Mouse (Mus musculus) ES-Bruce4 (cell line): ENCODE measurements around the gene Adk. TPM values are rescaled to one million over a fixed set of nuclear protein-coding genes. Genes with fewer than 3 reads are reported as not detected.

ENCODE experiments used
- H3K27ac ChIP-seq: 2 replicates; pipeline ENCODE4 v1.5.1; 2012; ENCODE audit warnings: low read length, inconsistent platforms; ENCODE audit not compliant: insufficient read depth
- H3K27me3 ChIP-seq: 2 replicates; pipeline ENCODE4 v1.6.1; 2012; ENCODE audit warnings: mild to moderate bottlenecking, low read length, inconsistent platforms; ENCODE audit not compliant: control insufficient read depth, poor library complexity, insufficient read depth, severe bottlenecking
- H3K36me3 ChIP-seq: 2 replicates; pipeline ENCODE4 v1.6.1; 2012; ENCODE audit warnings: inconsistent platforms, mild to moderate bottlenecking, low read length, moderate library complexity; ENCODE audit not compliant: control insufficient read depth, poor library complexity, insufficient read depth, severe bottlenecking
- H3K4me1 ChIP-seq: one replicate; pipeline ENCODE4 v1.8.1; 2011; ENCODE audit warnings: low read length; ENCODE audit not compliant: control insufficient read depth, insufficient read depth
- H3K4me3 ChIP-seq: 2 replicates; pipeline ENCODE4 v1.5.1; 2011; ENCODE audit warnings: low read depth, mild to moderate bottlenecking, low read length
- H3K9ac ChIP-seq: 2 replicates; pipeline ENCODE4 v1.6.1; 2012; ENCODE audit warnings: low read depth, mild to moderate bottlenecking, inconsistent platforms; ENCODE audit not compliant: poor library complexity, severe bottlenecking
- H3K9me3 ChIP-seq: replicated peaks from 2 replicates; pipeline ENCODE4 v1.6.1; 2012; ENCODE audit warnings: mild to moderate bottlenecking, low read length, inconsistent platforms; ENCODE audit not compliant: control insufficient read depth, poor library complexity, insufficient read depth, severe bottlenecking
- CTCF ChIP-seq: IDR thresholded peaks from one replicate; pipeline ENCODE4 v1.8.1; 2011; ENCODE audit warnings: low read depth, low read length
- EP300 ChIP-seq: IDR thresholded peaks from 2 replicates; pipeline ENCODE4 v1.6.1; 2011; ENCODE audit warnings: low read depth, low read length; ENCODE audit not compliant: insufficient read depth
- POLR2A ChIP-seq: IDR thresholded peaks from one replicate; pipeline ENCODE4 v1.8.1; 2011; ENCODE audit warnings: low read length; ENCODE audit not compliant: insufficient read depth
- polyA plus RNA-seq: library from polyadenylated mRNA; stranded (reverse); fragments of >200 nt; gene quantifications from 2 replicates; pipeline ENCODE4 v1.2.4, GENCODE M21; 2011; ENCODE audit warnings: low read depth; ENCODE audit not compliant: missing spikeins, insufficient read depth, insufficient read length

Gene Adk
- polyA plus RNA-seq, 1 experiment = 110 TPM

DNA sequence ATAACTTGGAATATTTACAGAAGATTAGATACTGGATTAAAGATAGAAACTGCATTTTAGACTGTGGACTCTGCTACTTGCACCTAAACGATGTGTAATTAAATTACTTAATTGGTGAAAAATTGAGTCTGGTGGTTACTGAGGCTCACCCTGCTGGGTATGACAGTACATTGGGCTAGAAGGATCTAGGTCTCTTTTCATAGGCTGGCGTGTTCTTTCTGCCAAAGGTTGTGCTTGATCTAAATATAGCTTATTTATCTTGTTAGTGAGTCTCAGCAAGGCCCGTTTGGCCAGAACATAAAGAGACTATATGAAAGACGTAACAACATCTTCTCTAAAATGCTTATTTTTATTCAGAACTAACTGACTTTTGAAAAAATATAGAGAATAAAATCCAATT lies 65.7 kb downstream of the Adk start:
- H3K27me3 ChIP-seq = no peaks in the 10 kb centered on the region
- H3K36me3 ChIP-seq = no peaks in the 10 kb centered on the region

DNA sequence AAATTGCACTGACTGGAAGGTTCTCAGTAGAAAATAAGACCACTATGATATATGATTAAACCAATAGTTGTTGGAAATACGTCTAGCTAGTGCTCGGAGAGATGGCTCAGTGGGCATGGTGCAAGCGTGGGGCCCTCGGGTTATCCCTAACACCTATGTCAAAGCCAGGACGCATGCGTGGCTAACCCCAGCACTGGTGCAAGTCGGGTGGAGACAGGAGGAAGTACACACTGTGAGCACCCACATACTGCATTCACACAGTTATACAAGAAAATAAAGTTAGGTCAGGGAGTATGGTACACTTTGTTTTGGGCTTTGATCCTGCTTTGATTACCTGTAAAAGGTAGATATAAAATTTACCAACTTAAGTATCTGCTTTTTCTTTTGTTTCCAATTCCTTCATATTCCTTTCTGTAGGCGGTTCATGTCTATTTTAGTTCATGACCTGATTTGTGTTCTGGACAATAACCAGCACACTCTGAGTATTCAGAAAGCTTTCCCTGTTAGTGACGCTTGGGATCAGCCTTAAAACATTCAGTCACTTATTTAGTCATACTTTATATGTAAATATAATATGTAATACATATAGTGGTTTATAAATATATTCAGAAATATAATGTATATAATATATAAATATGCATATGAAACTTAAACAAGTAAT lies 67.4 kb downstream of the Adk start:
- no peaks in the 10 kb centered on the region for H3K36me3 ChIP-seq
- no peak overlapping the region for H3K27ac ChIP-seq
- no peak for TF ChIP-seq POLR2A
- no peak for TF ChIP-seq EP300
- no peak for TF ChIP-seq CTCF
- H3K4me3 ChIP-seq = no peak overlapping the region
- H3K27me3 ChIP-seq = no peaks in the 10 kb centered on the region
- H3K9me3 ChIP-seq = no peaks in the 10 kb centered on the region
- H3K9ac ChIP-seq = no peak overlapping the region
- no peaks in the 10 kb centered on the region for H3K4me1 ChIP-seq

More for the DNA sequence above, 65.7 kb downstream of the Adk start:
- TF ChIP-seq CTCF (no peak), POLR2A (no peak), EP300 (no peak)
- Histone ChIP-seq H3K4me3 (no peak overlapping the region), H3K9ac (no peak overlapping the region), H3K9me3 (no peaks in the 10 kb centered on the region), H3K4me1 (peaks cover 2% of the 10 kb centered on the region), H3K27ac (no peak overlapping the region)

DNA sequence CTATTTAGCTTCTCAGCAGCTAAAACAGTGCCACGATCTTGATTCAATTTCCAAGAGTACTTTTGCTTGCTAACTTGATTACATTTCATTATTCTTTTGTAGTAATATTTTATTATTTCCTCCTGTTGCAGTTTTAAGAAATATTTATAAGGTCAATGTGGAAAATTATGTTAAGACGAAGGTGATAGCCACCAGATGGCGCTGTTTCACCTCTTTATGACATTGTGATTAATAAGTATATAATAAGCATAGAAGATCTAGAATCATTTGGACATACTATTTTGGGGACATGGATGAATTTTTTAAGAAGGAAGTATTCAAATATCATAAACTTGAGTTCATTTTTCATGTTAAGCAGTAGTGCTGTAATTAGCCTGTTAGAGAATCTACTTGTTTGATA lies 68.1 kb downstream of the Adk start:
- TF ChIP-seq CTCF (no peak), EP300 (no peak), POLR2A (no peak)
- no peaks in the 10 kb centered on the region for H3K36me3 ChIP-seq
- H3K9me3 ChIP-seq = no peaks in the 10 kb centered on the region
- H3K27me3 ChIP-seq = no peaks in the 10 kb centered on the region
- no peak overlapping the region for H3K27ac ChIP-seq
- no peak overlapping the region for H3K4me3 ChIP-seq
- H3K4me1 ChIP-seq = no peaks in the 10 kb centered on the region
- H3K9ac ChIP-seq = no peak overlapping the region

DNA sequence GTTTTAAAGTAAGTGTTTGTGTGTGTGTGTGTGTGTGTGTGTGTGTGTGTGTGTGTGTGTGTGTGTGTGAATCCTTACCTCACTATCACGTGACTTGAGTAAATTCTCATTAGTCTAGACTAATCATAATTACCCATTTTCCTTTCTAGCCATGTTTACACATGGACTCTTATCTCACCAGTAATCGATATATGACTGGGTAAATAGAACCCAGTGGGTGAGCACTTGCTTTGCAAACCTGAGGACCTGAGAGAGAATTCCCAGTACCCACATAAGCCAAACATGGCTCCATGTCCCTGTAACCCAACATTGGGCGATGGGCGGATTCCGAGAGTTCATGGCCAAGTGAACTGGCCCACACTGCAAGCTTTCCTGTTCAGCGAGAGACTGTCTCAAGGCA lies 74.8 kb downstream of the Adk start:
- H3K36me3 ChIP-seq = no peaks in the 10 kb centered on the region
- TF ChIP-seq CTCF (no peak), POLR2A (no peak)
- no peak overlapping the region for H3K27ac ChIP-seq
- no peaks in the 10 kb centered on the region for H3K4me1 ChIP-seq
- no peaks in the 10 kb centered on the region for H3K27me3 ChIP-seq
- no peak overlapping the region for H3K9ac ChIP-seq
- H3K9me3 ChIP-seq = no peaks in the 10 kb centered on the region
- H3K4me3 ChIP-seq = no peak overlapping the region

DNA sequence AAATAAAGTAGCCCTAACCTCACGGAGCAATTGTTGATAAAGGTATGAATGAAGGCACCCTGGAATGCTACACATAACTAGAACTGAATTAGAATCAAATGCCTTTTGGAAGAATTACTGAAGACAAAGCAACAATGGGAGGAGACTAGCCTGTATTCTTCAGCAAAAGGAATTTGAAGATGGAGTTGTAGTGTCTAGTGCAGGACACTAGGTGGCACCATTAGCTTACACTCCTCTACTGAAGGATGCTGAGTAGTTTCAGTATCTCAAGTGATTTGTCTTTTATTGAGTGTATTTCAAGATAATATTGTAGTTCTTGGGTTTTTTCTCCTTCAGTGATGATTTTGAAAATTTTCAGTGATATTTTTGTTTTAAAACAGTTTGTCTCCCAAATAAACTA lies 84.5 kb downstream of the Adk start:
- Histone ChIP-seq H3K4me3 (no peak overlapping the region), H3K27me3 (no peaks in the 10 kb centered on the region), H3K4me1 (no peaks in the 10 kb centered on the region), H3K36me3 (no peaks in the 10 kb centered on the region), H3K27ac (no peak overlapping the region), H3K9me3 (no peaks in the 10 kb centered on the region), H3K9ac (no peak overlapping the region)
- peak; percentile 44 for TF ChIP-seq CTCF
- TF ChIP-seq EP300 = no peak
- no peak for TF ChIP-seq POLR2A

DNA sequence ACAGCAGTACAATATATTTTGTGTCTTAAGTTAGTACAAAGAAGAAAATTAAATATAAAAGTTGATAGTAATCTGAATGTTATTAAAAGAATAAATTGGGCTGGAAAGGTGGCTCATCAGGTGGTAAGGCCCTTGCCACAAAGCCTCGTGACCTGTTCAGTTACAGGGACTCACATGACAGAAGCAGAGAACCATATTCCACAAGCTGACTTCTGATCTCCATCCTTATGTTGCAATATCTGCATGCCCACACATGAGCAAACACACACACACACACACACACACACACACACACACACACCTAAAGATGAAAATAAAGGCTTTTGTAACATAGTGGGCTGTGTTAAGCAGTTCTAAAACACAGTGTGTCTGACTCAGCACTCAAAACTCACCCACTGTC lies 90.2 kb downstream of the Adk start:
- H3K9me3 ChIP-seq = no peaks in the 10 kb centered on the region
- no peaks in the 10 kb centered on the region for H3K27me3 ChIP-seq
- H3K4me3 ChIP-seq = no peak overlapping the region
- H3K27ac ChIP-seq = no peak overlapping the region
- H3K9ac ChIP-seq = no peak overlapping the region
- TF ChIP-seq EP300 = no peak
- TF ChIP-seq CTCF = no peak
- TF ChIP-seq POLR2A = no peak
- no peaks in the 10 kb centered on the region for H3K4me1 ChIP-seq
- no peaks in the 10 kb centered on the region for H3K36me3 ChIP-seq
